Mouse (Mus musculus): ENCODE measurements at regions not wholly inside any gene's neighbourhood (a gene's known extent, or its start where the extent isn't known, plus 50 kb on each side); places are given as distances from the start of the nearest gene placed in this dataset.
"Not testable (repeated sequence)": the region's sequence is repeated elsewhere in the genome, so short reads cannot be mapped to it uniquely, and the experiment has no call there.

DNA sequence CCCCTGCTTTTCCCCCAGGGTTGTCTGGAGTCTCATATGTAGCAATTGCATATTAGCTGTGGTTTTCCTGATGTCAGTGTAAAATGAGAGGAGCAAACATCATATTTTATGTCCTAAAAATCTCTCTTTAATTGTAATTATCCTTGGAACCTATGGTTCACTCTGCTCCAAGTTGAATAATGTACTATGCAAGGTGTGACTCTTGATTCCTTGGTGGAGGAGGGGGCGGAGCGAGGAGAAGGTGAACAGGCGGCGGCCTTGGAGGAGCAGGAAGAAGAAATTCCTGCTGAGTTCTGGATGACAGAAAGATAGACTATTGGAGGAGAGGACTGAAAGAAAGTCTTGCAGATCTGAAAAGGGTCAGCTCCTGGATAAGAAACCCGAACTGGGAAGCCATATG, 233.8 kb upstream of the Cts3 start:
- TF ChIP-seq CTCF, POLR2A (IDR thresholded peaks at IDR 0.05; ENCODE audit: insufficient read depth, low read depth, low read length): not testable (repeated sequence)

Measured in olfactory bulb, adult 2 months (tissue).